Mouse (Mus musculus): ENCODE results near the gene Arhgap33. TPM values are rescaled to one million over a fixed set of nuclear protein-coding genes. Genes with fewer than 3 reads are reported as not detected.

The Arhgap33 gene
- 1 to 10 TPM; 1.3 to 2.7 TPM for total RNA-seq (2023)

DNA sequence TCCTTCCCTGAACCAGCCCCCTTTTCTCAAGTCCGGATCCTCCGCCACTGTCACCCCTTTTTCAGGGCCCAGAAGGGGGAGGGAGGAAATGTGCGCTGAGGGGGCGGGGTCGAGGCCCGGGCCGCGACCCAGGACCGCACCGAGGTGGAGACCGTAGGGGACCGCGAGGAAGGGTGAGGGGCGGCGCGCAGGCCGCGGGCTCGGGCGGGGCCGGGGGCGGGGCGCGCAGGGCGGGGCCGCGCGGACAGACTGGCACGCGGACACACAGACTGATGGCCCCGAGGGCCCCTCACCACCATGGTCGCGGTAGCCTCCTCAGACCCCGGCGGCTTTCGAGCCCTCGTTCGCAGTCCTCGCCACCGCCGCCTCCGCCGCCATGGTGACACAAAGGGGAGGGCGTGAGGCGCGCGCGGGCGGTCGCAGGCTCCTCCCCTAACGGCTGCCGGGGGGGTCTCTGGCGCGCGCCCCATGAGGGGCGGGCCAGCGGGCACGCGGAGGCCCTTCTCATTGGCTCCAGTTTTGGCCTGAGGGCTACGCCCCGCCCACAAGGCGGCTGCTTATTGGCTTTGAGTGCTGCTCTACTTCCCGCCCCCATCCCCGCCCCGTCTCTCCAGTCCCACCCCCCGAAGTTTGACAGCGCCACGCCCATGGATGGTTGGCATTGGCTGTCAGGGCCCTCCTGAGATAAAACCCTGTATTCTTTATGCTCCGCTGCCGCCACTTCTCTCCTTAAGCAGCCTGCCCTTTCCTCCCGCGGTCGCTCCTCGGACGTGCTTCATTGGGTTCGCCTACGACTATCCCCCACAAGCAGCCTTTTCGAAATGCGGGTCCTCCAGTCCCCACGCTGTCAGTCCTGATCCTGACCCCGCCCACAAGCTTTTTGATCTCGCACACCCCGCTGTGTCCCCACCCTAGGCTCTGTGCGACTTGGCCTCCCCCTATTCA lies at the start of gene Arhgap33:
Gene Arhgap33 (minus strand): TSS at position 428 of the 945 bp plus-strand sequence.

GRCm38 (mm10) chr7:30564970-30565571 lies 30.2 kb upstream of the Arhgap33 start, which contains the start of gene Igflr1:
Igflr1 (plus strand) TSS chr7:30565427.

GRCm38 (mm10) chr7:30563117-30563905 lies 28.5 kb upstream of the Arhgap33 start, which contains the start of the genes U2af1l4, Gm49396 and Psenen:
U2af1l4 (plus strand) TSS chr7:30563301.
Gm49396 (plus strand) TSS chr7:30563344.
Psenen (minus strand) TSS chr7:30563627.

DNA sequence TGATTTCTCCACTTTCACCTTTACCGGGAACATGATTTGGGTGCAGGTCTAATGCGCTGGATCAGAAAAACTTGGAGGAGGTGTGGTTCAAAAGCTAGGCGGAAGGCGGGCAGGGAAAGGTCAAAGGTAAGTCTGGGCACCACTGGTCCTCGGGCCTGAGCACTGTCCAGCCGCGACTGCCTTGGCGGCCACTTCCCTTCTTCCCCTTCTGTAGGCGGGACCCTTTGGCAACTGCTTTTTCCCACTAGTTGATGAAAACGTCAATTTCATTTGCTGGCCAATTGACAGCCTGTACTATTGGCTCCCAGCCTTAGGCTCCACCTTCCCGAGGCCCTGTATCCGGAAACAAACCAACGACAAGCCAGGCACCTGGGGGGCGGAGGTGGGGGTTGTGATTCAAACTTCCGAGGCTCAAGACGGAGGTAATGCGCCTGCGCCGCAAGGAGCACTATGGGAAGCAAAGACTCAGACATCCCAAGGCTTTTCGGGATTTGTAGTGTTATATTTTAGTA lies 24.6 kb upstream of the Arhgap33 start, which contains the start of gene Lin37:
Gene Lin37 (minus strand): TSS at position 396 of the 512 bp plus-strand sequence.

DNA sequence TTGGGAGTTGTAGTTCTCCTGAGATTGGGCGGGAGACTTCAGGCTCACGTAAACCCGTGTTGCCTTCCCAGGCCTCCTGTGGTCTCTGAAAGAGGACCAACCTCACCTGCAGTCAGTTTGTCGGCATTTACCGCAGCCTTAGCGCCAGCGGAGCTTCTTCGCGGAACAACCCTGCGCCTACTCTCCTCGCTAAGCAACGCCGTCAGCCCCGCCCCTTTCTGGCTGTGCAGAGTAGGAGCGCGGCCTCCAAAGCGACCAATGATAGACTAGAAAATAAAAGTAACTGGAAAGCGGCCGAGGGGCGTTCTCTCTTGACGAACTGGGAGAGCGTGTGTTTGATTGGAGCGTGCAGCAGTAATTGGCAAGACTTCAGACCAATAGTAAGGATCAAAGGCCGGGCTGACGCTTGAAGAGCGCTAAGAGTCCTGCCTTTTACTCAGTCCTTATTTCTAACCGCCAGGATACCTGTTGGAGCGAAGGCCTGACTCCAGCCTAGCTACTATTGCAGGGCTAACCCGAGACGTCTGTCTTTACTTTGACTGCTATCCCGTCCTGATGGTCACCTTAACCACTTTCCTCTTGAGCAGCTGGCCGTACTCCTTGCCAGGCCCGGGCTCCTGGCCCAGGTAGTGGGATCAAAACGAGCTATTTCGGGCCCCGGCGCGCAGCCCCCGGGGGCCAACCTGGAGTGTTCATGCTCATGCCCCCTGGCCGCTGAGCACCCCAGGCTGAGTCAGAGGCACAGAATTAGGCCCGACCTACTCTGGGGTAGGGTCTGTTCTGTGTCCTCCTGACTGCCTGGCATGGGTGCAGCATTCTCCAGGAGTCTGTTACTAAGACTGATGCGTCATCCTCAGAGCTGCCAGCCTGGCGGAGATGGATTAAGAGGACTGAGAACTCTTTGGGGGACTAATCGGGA lies 17.5 kb upstream of the Arhgap33 start, which contains the start of the genes Hspb6 and Proser3:
Gene Hspb6 (plus strand): TSS at position 77 of the 919 bp plus-strand sequence.
Gene Proser3 (minus strand): TSS at position 198 of the 919 bp plus-strand sequence.

GRCm38 (mm10) chr7:30493401-30493931 lies 41.4 kb downstream of the Arhgap33 start, which contains the start of gene Prodh2:
Prodh2 (plus strand) TSS chr7:30493622.

Other genes with a start within 250 kb of the Arhgap33 start
- gene Clip3, start 243.3 kb downstream of the Arhgap33 start, total RNA-seq (2023): under 1 TPM in 1 of 2 experiments, not detected in 1; 0.21 TPM
- 10 to 100 TPM; 30.8 to 31.4 TPM for gene Alkbh6, start 226.3 kb downstream of the Arhgap33 start, total RNA-seq (2023)
- 1 to 10 TPM; 1.9 to 3.4 TPM for gene Syne4, start 220.3 kb downstream of the Arhgap33 start, total RNA-seq (2023)
- gene E130208F15Rik, start 213.3 kb downstream of the Arhgap33 start, total RNA-seq (2023): 1 to 10 TPM; 3.8 to 4.6 TPM
- gene Sdhaf1, start 211.2 kb downstream of the Arhgap33 start, total RNA-seq (2023): 10 to 100 TPM; 15.3 to 15.4 TPM
- gene Lrfn3, start 172.3 kb downstream of the Arhgap33 start, total RNA-seq (2023): under 1 TPM in 1 of 2 experiments, not detected in 1; 0.21 TPM
- 1,000 to 10,000 TPM; 2,439 to 2,603 TPM for gene Tyrobp, start 121.3 kb downstream of the Arhgap33 start, total RNA-seq (2023)
- gene Hcst, start 115.2 kb downstream of the Arhgap33 start, total RNA-seq (2023): 10 to 100 TPM; 45.6 to 46.9 TPM
- 100 to 1,000 TPM; 116 to 140 TPM for gene Nfkbid, start 113.3 kb downstream of the Arhgap33 start, total RNA-seq (2023)
- gene Aplp1, start 89.5 kb downstream of the Arhgap33 start, total RNA-seq (2023): 1 to 10 TPM in 1 of 2 experiments, under 1 TPM in 1; 0.81 to 1.6 TPM
- not detected for gene Kirrel2, start 77.4 kb downstream of the Arhgap33 start, total RNA-seq (2023)
- not detected for gene Nphs1, start 76.7 kb downstream of the Arhgap33 start, total RNA-seq (2023)
- gene Prodh2, start 41.4 kb downstream of the Arhgap33 start, total RNA-seq (2023): not detected
- 1 to 10 TPM; 2.1 to 3.2 TPM for gene Hspb6, start 17.1 kb upstream of the Arhgap33 start, total RNA-seq (2023)
- gene Proser3, start 17.2 kb upstream of the Arhgap33 start, total RNA-seq (2023): 10 to 100 TPM in 1 of 2 experiments, 1 to 10 TPM in 1; 5.3 to 10.2 TPM
- 10 to 100 TPM; 31.9 to 38.0 TPM for gene Lin37, start 24.8 kb upstream of the Arhgap33 start, total RNA-seq (2023)
- 10 to 100 TPM; 66.5 to 69.1 TPM for gene U2af1l4, start 28.2 kb upstream of the Arhgap33 start, total RNA-seq (2023)
- gene Gm49396, start 28.3 kb upstream of the Arhgap33 start, total RNA-seq (2023): 1 to 10 TPM; 7.5 to 7.7 TPM
- gene Psenen, start 28.6 kb upstream of the Arhgap33 start, total RNA-seq (2023): 100 to 1,000 TPM; 138 to 143 TPM
- 1 to 10 TPM; 2.0 to 5.9 TPM for gene Igflr1, start 30.4 kb upstream of the Arhgap33 start, total RNA-seq (2023)
- gene Kmt2b, start 53.7 kb upstream of the Arhgap33 start, total RNA-seq (2023): 10 to 100 TPM; 68.9 to 78.9 TPM
- gene Zbtb32, start 63.8 kb upstream of the Arhgap33 start, total RNA-seq (2023): 1 to 10 TPM in 1 of 2 experiments, under 1 TPM in 1; 0.66 to 3.2 TPM
- not detected for gene Upk1a, start 77.8 kb upstream of the Arhgap33 start, total RNA-seq (2023)
- gene Cox6b1, start 91.1 kb upstream of the Arhgap33 start, total RNA-seq (2023): 100 to 1,000 TPM; 279 to 306 TPM
- not detected for gene Etv2, start 100.8 kb upstream of the Arhgap33 start, total RNA-seq (2023)
- 100 to 1,000 TPM in 1 of 2 experiments, 10 to 100 TPM in 1; 92.9 to 103 TPM for gene Rbm42, start 115.3 kb upstream of the Arhgap33 start, total RNA-seq (2023)
- gene Haus5, start 129.9 kb upstream of the Arhgap33 start, total RNA-seq (2023): 10 to 100 TPM in 1 of 2 experiments, 1 to 10 TPM in 1; 9.9 to 12.1 TPM
- gene Pmis2, start 136.5 kb upstream of the Arhgap33 start, total RNA-seq (2023): not detected
- gene 2200002J24Rik, start 163.9 kb upstream of the Arhgap33 start, total RNA-seq (2023): not detected
- not detected for gene Atp4a, start 177.1 kb upstream of the Arhgap33 start, total RNA-seq (2023)
- gene Tmem147, start 194.5 kb upstream of the Arhgap33 start, total RNA-seq (2023): 10 to 100 TPM; 51.6 to 63.4 TPM
- gene Gapdhs, start 208.6 kb upstream of the Arhgap33 start, total RNA-seq (2023): not detected
- gene Sbsn, start 216.4 kb upstream of the Arhgap33 start, total RNA-seq (2023): 1 to 10 TPM; 2.8 to 3.8 TPM
- gene Dmkn, start 228.7 kb upstream of the Arhgap33 start, total RNA-seq (2023): 1 to 10 TPM in 1 of 2 experiments, not detected in 1; 1.3 TPM

All from monocyte, adult 59 days (primary cell).